Comparison of ENCODE assay signal across 8 mouse cellular contexts in genomic region chr2:156476111-156476747, GRCm38 (mm10). TPM values are rescaled to one million over a fixed set of nuclear protein-coding genes. Genes with fewer than 3 reads are reported as not detected.
DNase-seq lines count a peak whose midpoint lies in the region; ATAC-seq and TF ChIP-seq lines count a peak whose summit lies in the region.

No protein-coding gene starts in this region.

- in situ Hi-C loops in Patski (cut with MboI; ENCODE audit: low pct_unique_long_range_greater_than_20kb) = no loop called here

- H3K9ac ChIP-seq in heart, postnatal 0 days (replicated peaks; ENCODE audit: low read depth, low read length) = peak overlapping the region; percentile 45
- H3K9ac ChIP-seq in midbrain, embryonic 11.5 days (ENCODE audit: low read length) = peak overlapping the region; percentile 93

- no peak for DNase-seq in heart, postnatal 0 days (ENCODE audit: low spot score)
- no peak for DNase-seq in heart, adult 9 months (ENCODE audit: low spot score in 2 of 2)
- DNase-seq in Patski (ENCODE audit: low read depth, low spot score) = no peak
- no peak for DNase-seq in hindbrain, embryonic 10.5 days (ENCODE audit: low spot score)
- peak; percentile 91 for DNase-seq in midbrain, embryonic 11.5 days (ENCODE audit: low spot score, missing footprints)
- no peak for DNase-seq in layer of hippocampus, postnatal 14 days (ENCODE audit: low spot score in 2 of 2)
- DNase-seq in gastrocnemius, postnatal 4 days (ENCODE audit: low spot score in 2 of 2) = no peak
- DNase-seq in urinary bladder, postnatal 36 days (ENCODE audit: low spot score in 2 of 2) = no peak

- peak overlapping the region; percentile 43; the same call in 1 of the 2 replicates for H3K27ac ChIP-seq in heart, postnatal 0 days (ENCODE audit: low read depth)
- H3K27ac ChIP-seq in hindbrain, embryonic 10.5 days = peak overlapping the region; percentile 91
- no peak overlapping the region for H3K27ac ChIP-seq in midbrain, embryonic 11.5 days (ENCODE audit: low read depth, low read length)

- peaks cover 16% of the 10 kb centered on the region for H3K4me1 ChIP-seq in heart, postnatal 0 days (ENCODE audit: control insufficient read depth, insufficient read depth)
- H3K4me1 ChIP-seq in hindbrain, embryonic 10.5 days (replicated peaks) = peaks cover 59% of the 10 kb centered on the region
- peaks cover 14% of the 10 kb centered on the region for H3K4me1 ChIP-seq in midbrain, embryonic 11.5 days (ENCODE audit: control insufficient read depth, insufficient read depth, low read length)

- POLR2A ChIA-PET in Patski (lab: Charles Lee) = interaction anchor here (0.7 to 0.9 kb wide), 2 partner anchors 16 to 164 kb away, joined by 3 read pairs; partner anchors contain the start of genes Cnbd2 and Scand1

- WGBS in heart, postnatal 0 days = 29% methylated on average over 8 of the region's 8 CpGs
- 25% methylated on average over 8 of the region's 8 CpGs for WGBS in hindbrain, embryonic 10.5 days
- WGBS in midbrain, embryonic 11.5 days = 30% methylated on average over 8 of the region's 8 CpGs

- H3K4me3 ChIP-seq in heart, postnatal 0 days (ENCODE audit: low read depth, low read length) = peak overlapping the region; percentile 52
- H3K4me3 ChIP-seq in hindbrain, embryonic 10.5 days = peak overlapping the region; percentile 78
- H3K4me3 ChIP-seq in midbrain, embryonic 11.5 days (ENCODE audit: low read depth, low read length) = peak overlapping the region; percentile 59

- no peak for TF ChIP-seq CTCF in heart, postnatal 0 days (IDR thresholded peaks at IDR 0.05; ENCODE audit: low read depth)
- no peak for TF ChIP-seq CTCF in Patski (IDR thresholded peaks at IDR 0.05)

- H3K9me3 ChIP-seq in heart, postnatal 0 days (replicated peaks; ENCODE audit: control insufficient read depth, low read length) = no peaks in the 10 kb centered on the region
- H3K9me3 ChIP-seq in hindbrain, embryonic 10.5 days = no peaks in the 10 kb centered on the region
- no peaks in the 10 kb centered on the region for H3K9me3 ChIP-seq in midbrain, embryonic 11.5 days (ENCODE audit: control insufficient read depth, low read length)

- H3K36me3 ChIP-seq in heart, postnatal 0 days (replicated peaks; ENCODE audit: control insufficient read depth, insufficient read depth, low read length) = no peaks in the 10 kb centered on the region
- H3K36me3 ChIP-seq in hindbrain, embryonic 10.5 days = no peaks in the 10 kb centered on the region
- H3K36me3 ChIP-seq in midbrain, embryonic 11.5 days (ENCODE audit: control insufficient read depth, insufficient read depth, low read length) = no peaks in the 10 kb centered on the region

- TF ChIP-seq EP300 in heart, postnatal 0 days (IDR thresholded peaks at IDR 0.05; ENCODE audit: low read depth) = no peak

- CTCF ChIA-PET in Patski (lab: Charles Lee) = interaction anchor here (0.9 to 1.2 kb wide), 2 partner anchors 15 to 39 kb away, joined by 3 read pairs; no protein-coding TSS in a partner anchor

- ATAC-seq in heart, postnatal 0 days (ENCODE audit: insufficient read depth, low read depth) = no peak
- ATAC-seq in Patski = peak; percentile 13
- ATAC-seq in midbrain, embryonic 11.5 days (ENCODE audit: low FRiP score) = no peak

- H3K27me3 ChIP-seq in heart, postnatal 0 days (ENCODE audit: control insufficient read depth, insufficient read depth, low read length) = no peaks in the 10 kb centered on the region
- no peaks in the 10 kb centered on the region for H3K27me3 ChIP-seq in Patski
- peaks cover 37% of the 10 kb centered on the region for H3K27me3 ChIP-seq in hindbrain, embryonic 10.5 days (ENCODE audit: insufficient read depth, poor library complexity, severe bottlenecking)
- no peaks in the 10 kb centered on the region; the same call in 1 of the 2 replicates for H3K27me3 ChIP-seq in midbrain, embryonic 11.5 days (ENCODE audit: control insufficient read depth, insufficient read depth, low read length)

- peak overlapping the region; percentile 75 for H3K4me2 ChIP-seq in heart, postnatal 0 days (ENCODE audit: low read depth, low read length)
- peak overlapping the region; percentile 95 for H3K4me2 ChIP-seq in midbrain, embryonic 11.5 days

RNA-seq across cellular contexts. Expression of gene Epb41l1, which starts 55.5 kb away (rescaled TPM):
- total RNA-seq in heart, postnatal 0 days (2014; rRNA removed; ENCODE audit: low replicate concordance) = 21.5 and 28.2 TPM in 2 replicates
- polyA plus RNA-seq in heart, postnatal 0 days (2015; fragmentation: Nextera tagmentation; extraction: Ambion mirVana) = 0.45 and 0.47 TPM in 2 replicates
- polyA plus RNA-seq in Patski (2021) = 39.7 TPM
- polyA plus RNA-seq in hindbrain, embryonic 10.5 days (2016; fragmentation: Nextera tagmentation; extraction: Ambion mirVana) = 1.0 and 2.1 TPM in 2 replicates
- 3.1 and 3.9 TPM in 2 replicates for polyA plus RNA-seq in midbrain, embryonic 11.5 days (2014; fragmentation: Nextera tagmentation; extraction: Ambion mirVana)
- 100 to 1,000 TPM; 299 to 316 TPM for total RNA-seq in layer of hippocampus, postnatal 14 days (2021)
- 10 to 100 TPM; 27.9 to 30.1 TPM for total RNA-seq in gastrocnemius, postnatal 4 days (2021)
